Mouse (Mus musculus): Measurements from ENCODE around the gene Lyl1.
A peak's percentile ranks its signal among the peaks of the same experiment; 100 is the strongest.

Lyl1 gene

DNA sequence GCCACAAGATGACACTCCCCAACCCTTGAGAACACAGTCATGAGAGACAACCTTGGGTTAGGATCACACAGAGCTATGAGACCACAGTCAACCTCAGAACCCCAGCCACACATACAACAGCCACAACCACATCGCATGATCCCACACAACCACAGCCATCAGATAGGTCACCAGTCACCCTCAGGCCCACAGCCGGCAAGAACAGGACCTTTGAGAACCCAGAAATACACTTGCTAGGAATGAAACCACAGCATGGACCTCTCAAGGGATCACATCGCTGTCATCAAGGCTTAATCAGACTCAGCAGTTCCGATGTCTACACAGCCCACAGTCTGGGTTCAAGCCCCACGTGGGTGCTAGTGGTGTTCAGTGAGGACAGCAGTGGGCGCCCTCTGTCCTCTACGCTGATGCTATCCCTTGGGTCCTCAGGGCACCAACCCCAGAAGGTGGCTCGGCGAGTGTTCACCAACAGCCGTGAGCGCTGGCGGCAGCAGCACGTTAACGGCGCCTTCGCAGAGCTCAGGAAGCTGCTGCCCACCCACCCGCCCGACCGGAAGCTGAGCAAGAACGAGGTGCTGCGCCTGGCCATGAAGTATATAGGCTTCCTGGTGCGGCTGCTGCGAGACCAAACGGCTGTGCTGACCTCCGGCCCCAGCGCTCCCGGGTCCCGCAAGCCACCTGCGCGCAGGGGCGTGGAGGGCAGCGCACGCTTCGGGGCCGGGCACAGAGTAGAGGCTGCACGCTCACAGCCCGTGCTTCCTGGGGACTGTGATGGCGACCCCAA is 2.4 kb downstream of the Lyl1 start:
- no peak for DNase-seq

DNA sequence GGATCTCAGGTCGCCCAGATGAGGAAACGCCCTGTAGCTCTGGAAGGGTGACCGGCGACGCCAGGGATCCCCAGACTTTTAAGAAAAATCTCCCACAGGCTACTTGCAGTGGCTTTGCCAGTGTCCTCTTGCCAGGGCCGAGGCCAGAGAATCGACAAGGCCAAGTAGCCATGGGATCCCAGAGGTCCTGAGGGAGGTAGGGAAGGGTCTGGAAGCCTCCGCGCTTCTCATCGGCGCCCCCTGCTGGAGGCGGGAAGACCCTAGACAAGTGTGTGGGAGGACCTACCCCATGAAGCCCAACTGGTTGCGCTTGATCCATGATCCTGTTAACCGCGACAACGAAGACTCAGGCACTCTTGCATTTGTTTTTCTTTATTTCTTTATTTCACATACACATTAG is 3.1 kb downstream of the Lyl1 start:
- DNase-seq: peak; percentile 60

DNA sequence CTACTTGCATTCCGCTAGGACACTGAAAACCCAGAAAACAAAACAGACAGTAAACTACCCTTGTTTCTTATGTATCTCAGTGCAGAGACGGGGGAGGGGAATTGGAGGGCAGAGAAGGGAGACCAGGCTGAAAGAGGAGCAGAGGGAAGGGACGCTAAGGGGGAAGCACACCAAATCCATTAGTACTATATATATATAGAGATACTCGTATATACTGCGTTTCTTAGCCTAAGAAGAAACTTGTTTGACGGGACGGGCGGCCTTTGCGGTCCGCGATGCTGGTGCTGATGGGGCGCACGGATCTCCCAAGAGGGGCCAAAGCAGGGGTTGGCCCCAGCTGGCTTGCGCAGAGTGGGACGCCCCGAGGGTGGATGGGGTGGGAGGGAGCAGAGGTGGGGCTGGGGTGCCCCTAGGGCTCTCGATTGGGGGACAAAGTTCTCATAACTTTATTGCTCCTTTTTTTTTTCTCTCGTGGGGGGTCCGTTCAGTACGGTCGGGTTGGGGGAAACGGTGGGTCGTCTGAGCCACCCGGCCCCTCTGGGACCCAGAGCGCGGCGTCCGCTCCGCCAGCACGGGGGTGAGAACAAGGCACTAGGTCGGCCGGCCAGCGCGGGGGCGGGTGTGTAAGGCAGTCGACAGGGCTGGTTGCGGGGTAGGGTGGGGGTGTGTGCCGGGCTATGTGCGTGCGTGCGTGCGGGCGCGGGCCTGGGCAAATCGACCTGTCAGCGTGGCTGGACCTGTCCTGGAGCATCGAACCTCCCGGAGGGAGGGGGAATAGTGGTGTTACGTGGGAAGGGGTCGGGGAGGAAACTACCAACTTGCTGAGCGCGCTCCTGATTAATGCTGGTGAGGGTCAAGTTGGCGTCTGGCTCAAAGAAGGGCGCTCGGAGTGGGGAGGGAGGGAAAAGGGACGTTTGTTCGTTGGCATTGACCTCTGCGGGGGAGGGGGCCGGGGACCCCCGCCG is 3.9 kb downstream of the Lyl1 start:
- DNase-seq: no peak

DNA sequence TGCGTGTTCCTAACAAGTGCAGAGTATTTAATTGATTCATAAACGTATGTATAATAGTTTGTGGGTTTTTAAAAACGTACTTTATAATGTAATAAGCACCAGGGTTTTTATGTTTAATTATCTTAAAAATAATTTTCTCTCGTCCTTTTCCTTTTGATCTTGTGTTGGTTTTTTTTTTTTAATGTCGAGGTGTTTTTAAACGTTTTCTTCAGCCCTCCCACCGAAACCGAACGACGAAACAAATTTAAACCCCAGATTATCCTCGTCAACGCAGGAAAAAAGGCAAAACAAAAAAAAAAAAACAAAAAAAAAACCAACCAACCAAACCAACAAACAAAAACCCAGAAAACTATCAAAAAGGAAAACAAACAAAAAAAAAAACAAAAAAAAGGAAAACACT is 4.7 kb downstream of the Lyl1 start:
- no peak for DNase-seq

DNA sequence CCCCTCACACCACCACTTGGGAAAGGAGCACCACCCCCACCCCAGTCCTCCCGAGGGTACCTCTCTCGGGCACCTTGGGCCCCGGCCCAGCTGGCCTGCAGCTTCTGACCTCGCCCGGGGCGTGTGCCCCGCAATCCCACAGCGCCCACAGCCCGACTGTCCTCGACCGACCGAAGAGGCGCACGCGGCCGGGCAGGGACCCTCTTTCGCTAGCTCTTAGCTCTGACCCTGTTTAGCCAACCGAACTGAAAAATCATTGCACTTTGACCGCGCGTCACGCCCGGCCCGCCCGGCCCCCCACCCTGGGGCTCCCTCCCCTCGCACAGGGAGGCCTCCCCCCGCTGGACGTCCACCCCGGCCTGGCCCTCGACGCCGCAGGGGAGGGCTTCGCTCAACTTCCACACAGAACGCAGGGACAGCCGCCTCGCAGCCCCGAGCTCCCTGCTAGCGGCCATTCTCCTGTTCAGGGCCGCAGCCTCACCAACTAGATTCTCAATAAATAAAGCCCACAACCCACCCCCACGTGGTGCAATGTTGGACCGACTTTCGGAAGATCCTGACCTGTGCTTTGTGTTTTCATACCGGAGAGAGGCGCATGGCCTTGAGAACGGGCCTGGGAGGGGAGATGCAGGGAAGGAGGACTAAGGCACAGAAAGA is 5.5 kb downstream of the Lyl1 start:
- no peak for DNase-seq

DNA sequence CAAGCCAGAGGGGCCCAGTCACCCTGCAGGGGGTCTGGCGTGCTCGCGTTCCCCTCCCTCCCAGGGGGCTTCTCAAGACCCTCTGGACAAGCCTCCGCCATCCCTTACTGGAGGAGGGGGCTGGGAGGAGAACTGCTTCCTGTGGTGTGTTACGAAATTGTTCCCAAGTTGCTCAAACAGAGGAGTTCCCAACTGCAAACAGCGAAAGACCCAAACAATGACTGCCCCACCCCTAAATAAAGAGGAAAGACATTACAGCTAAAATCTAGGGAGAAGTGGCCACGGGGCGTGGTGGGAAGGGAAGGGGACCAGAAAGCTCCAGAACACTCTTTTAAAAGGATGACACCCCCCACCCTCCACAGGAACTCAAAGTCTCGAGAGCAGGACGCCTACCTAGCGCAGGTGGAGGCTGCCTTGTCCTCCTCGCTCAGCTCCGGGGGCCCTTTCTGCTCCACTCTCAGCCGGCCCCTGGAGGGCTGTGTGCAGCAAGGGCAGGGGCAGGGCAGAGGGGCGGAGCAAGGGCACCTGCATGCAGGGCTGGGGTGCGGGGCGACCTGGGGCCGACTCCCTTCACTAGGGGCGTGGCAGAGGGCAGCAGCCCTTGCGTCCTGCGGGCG is 6.1 kb downstream of the Lyl1 start:
- no peak for DNase-seq

DNA sequence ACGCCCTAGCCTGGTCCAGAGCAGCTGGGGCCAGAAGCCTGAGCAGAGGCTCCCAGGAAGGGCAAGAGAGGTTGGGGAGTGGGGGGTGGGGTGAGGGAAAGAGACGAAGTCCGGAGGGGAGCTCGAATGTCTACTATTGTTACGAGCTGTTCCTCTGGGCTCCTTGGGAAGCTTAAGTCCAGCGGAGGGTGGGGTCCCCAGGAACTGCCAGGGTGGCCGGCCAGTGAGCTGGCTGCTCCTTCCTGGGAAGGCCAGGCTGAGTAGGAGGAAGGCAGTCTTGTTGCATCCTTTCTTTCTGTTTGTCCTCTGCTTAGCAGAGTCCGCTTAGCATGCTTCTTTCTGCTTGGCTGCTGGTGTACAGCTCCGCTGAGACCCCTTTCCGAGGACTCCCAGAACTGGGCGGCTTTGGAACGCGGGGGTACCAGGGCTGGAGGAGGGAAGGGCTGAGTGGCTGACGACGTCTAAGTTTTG is 6.8 kb downstream of the Lyl1 start:
- DNase-seq: no peak

DNA sequence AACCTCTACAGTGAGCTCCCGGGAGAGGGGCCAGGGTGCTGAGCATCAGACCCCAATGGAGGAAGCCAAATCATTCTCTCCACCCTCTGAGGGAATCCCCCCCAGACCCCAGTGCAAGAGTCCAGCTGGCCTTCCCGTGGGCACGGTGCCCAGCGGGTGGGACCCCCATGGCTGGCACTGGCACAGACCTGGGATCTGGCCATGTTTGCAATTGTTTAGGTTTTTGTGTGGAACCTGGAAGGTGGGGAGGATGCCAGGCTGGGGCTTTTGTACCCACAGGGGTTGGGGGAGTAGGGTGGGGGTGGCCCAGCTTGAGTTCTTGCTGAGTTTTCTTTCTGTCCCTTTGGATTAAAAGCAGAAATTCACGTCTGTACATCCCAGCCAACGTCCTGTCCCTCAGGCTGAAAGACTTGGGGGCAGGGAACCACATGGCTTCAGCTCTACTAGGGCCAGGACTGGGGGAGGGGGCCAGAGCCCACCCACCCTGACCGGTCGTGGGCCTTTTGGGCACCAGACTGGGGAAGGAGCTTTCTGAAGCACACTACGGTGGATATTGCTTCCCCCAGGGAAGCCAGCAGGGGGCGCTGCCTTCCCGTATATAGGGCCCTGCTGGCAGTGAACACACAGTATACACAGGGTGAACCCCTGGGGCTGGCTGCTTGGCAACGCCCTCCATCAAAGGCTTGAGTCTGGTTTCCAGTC is 7.7 kb downstream of the Lyl1 start:
- peak; percentile 79 for DNase-seq

DNA sequence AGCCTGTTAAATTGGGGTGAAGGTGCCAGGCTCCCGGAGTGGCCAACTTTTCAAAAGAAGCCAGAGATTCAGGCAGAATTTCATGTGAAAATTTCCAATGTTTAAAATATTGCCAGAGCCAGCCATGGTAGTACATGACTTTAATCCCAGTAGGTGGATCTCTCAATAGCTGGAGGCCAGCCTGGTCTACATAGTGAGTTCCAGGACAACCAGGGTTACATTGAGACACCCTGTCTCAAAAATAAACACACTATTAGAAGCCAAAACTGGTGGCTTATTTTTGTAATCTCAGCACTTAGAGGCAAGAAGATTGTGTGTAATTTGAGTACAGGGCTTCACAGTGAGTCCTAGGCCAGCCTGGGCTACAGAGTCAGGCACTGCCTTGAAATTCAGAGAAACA is 8.7 kb downstream of the Lyl1 start:
- DNase-seq: no peak

DNA sequence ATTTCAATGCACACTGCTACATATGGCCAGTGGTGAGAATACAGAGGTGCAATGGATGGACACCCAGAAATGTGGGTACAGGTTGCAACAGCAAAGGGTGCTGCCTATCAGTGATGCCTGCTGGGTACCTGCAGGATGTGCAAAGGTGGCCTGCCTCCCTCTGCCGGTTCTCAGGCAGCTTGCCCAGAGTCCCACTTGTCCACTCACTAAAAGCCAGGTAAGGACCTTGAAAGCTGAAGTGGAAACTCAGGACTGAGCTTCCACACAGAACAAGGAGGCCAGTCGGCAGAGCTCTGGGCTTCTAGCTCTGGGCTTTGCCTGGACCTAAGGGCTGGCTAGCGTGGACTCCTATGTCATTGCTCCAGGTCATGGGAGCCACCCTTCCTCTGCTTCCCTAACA is 10.1 kb downstream of the Lyl1 start:
- no peak for DNase-seq

DNA sequence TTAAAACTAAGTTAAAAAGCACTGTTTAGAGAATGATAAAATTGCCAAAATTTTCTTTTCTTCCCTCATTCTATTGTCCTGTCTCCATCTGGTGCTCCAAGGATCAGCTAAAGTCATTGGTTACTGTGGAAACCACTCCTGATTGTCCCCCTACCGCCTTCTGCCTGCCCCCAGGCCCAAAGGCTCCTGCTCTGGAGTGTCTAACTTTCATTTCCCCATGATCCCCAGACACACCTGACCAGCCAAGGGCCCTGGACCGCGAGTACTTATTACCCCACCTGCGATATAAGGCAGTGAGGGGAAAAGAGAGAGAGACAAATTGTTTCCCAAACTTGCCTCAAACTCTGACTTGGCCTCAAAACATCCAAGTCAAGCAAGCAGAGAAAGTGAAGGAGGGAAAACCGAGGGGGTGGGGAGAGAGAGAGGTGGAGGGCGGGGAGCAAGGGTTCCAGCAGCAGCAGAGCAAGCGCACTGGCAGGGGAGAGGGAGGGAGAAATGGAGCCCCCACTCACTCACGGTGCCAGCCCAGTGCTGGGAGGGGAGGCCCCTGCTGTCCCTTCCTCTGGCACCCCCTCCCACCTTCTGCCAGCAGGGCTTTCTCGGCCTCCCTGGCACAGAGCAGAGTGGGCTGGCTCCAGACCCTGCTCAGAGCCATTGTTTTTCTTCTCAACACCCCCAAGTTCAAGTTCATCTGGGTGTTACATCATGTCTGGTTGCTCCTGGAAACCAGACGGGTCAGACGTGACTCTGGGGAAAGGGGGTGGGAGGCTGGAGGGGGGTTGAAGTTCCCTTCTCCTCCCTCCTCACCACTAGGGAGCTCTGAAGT is 10.9 kb downstream of the Lyl1 start:
- no peak for DNase-seq

DNA sequence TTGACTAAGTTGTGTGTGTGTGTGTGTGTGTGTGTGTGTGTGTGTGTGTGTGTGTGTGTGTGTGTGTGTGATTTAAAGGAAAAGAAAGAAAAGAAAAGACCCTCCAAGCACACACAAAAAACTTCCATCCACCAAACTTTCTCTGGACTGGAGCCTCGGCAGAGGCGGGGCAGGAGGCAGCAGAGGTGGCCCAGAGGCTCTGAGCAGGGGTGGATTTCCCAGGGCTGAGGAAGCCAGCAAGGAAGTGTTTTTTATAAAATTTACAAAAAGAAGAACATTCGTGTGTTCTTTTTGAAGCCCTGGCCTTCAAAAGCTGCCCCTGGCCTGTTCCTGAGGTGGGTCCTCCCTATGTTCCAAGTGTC is 11.5 kb downstream of the Lyl1 start:
- DNase-seq: no peak

DNA sequence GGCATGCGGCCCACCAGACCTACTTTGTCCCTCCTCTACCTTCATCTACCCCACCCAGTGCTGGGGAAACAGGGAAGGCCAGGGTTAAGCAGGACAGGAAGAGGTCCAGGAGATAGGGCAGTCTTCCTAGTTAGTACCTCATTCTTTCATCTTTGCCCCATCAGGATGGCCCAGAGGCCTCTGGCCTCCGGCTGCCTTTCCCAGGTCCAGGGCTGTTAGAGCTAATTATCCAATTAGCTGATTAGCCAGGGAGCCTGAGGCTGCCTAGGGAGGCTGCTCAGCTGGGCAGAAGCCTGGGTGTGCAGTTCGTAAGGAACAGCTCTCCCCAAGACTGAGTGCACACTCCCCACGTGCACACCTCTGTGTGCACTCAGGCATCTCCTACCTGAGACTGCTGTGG is 12.1 kb downstream of the Lyl1 start:
- DNase-seq: no peak

DNA sequence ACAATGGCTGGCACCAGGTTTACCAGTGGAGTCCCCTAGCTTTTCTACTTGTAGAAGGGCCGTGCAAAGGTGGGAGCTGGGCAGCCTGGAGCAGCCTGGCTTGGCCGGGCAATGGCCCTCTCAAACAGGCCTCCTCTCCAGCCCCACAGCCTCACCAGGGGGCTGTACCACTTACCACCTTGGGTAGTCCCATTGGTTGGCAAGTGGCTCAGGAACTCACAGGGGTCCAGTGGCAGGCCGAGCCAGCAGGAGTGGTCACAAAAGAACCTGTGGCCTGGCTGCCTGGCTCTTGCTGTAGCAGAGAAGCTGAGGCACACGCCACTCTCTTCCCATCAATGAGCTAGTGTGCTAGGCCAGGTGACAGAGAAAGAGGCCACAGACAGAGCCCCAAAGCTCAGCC is 12.9 kb downstream of the Lyl1 start:
- no peak for DNase-seq

DNA sequence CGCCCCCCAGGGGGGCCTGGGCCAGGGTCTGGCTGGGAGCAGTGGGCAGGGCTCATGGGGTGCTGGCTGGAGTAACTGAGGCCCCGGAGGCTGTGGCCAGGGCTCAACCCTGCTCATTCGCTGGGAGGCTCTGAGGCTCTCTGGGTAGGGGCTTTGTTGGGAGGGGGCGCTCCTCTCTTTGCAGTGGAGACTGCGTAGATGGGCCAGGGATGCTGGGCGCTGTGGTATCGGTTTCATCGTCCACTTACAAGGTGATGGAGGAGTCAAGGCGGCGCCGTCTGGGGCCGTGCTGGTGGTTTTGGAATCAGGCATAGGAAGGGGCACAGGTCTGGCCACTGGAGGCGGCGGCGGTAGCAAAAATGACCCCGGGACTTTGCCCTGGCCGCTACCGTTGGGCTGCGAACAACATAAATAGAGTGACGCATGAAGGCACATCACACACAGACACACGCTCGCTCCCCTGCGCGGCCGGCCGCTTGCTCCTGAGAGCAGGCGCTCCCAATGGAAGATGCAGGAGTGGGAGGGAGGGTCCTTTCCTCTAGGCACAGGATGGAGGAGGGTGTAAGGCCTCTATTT is 14.7 kb downstream of the Lyl1 start:
- no peak for DNase-seq

DNA sequence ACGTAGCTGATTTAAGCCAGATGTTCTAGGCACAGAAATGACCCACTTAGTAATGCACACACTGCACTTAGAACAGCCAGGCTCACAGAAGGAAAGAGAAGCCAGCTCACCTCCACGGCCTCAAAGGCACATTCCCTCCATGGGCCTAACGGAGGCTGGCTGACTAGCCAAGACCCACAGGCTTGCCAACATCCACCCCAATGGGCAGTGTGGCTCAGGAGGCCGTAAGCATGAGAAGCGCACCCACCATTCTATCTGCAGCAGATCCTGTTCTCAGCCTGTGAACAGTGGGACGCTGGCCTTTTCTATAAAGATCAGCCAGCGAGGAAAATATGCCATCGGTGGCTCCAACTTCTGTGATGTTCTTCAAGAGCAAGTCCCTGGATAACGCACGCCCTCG is 15.5 kb downstream of the Lyl1 start:
- no peak for DNase-seq

DNA sequence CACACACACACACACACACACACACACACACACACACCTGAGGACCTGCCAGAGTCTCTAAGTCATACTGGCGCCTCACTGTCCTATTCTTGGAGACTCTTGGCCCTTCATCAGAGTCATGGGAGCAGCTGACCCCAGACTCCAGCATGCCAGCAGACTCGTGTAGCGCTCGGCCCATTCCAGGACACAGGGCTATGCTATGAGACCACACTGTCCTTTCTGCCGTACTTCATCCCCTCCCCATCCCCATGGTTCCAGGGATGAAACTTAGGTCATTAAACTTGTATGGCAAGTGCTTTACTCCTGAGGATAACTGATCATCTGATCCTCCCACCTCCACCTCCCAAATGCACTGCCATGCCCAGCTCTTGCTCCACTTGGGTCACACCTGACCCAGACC is 17.2 kb downstream of the Lyl1 start:
- no peak for DNase-seq

DNA sequence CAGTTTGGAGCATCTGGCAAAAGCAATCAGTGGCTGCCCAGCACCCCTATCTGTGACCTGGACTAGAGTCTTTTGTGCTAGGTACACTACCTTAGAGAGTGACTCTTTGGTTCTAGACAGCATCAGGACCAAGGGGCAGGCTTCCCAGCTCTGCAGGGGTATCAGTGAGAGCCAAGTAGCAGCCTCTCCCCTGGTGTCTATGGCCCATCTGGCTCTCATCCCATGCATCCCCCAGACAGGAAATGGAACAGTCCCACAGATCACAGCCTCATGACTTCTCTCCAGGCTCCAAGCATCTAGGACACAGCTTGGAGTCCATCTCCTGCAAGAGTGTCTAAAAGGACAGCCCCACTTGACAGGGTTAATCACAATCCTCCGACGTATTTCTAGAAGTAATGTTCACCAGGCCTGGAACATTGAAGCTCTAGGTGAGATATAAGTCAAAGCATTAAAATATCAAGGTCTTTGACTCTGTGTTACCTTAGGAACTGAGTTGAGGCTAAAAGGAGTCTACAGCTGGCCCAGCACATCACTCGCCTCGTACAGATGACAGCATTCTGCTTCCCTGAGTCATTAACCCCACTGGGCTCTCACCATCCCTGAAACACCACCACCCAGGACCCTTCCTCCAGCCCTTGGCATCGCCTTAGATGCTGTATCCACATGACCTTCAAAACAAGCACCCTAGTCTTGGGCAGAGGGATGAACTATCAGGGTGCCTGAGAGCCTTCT is 17.9 kb downstream of the Lyl1 start:
- DNase-seq: no peak

DNA sequence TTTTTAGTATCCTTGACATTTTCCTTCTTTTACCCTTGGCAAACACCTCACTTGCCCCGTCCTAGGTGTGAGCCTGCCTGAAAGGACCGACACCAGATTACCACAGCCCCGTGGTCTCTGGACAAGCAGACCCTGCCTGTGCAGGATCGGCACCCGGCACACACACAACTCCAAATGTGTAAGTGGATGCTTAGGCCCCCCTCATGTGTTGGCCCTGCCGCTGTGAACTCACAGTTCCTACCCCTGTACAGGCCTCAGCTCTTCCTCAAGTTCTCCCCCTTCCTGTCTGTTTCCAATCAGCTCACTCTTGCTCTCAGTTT is 21.2 kb downstream of the Lyl1 start:
- DNase-seq: no peak

DNA sequence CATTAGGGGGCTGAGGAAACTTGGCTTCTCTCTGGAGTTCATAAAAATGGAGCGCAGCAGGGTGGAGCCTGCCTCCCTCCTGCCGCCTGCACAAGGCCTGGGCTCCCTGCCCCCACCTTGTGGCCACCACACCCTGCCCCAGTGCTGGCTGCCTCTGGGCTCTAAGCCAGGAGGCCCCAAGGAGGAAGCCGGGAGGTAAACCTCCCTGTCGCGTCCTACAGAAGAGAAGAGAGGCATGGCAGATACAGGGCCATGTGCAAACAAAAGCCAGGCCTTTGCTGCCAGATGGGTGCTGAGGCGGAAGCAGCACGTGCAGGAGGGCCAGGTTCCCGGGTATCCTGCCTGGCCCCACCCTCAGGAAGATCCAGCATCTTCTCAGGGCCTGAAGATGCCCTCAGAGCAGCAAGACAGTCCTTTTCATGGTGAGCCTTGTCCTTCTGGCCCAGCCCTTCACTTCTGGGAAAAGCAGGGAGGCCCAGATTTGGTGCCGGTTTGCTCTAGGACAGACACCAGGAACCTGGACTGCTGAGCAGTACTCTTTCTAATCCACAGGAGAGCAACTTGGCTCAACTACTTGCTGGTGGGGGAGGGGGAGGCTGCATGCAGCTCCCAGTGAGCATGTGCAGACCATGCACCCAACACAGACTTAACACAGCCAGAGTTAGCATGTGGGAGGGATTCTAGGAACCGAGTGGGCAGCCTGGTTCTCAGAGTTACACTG is 21.8 kb downstream of the Lyl1 start, which contains the start of gene G430095P16Rik:
Gene G430095P16Rik (plus strand): TSS at position 158 of the 721 bp plus-strand sequence.
- peak; percentile 77 for DNase-seq

Data from kidney, adult 11 months (tissue).